Mouse (Mus musculus) naive thymus-derived CD4-positive, alpha-beta T cell, adult 2 months (primary cell): ENCODE data around the gene Rsph14.

Experiments
- DNase-seq: peaks from one replicate; pipeline ENCODE4 v3.0.0-alpha.2; 2011; ENCODE audit warnings: low read depth

Gene Rsph14

DNA sequence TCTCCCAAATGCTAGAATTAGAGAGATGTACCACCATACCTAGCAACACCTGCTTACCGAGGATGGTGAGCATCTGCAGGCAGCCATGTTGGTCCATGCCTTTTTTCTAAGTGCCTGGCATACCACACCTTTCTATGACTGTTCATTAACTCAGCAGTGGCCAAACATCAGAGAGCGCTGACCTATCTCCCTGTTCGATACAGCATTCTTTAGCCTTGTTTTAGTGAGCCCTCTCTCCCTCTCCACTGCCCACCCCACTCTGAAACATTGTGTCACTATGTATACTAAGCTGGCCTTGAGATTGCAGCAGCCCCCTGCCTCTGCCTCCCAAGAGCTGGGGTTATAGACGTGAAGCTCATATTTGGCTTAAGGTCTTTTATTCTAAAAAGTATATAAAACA is 21.3 kb upstream of the Rsph14 start:
- DNase-seq = no peak

DNA sequence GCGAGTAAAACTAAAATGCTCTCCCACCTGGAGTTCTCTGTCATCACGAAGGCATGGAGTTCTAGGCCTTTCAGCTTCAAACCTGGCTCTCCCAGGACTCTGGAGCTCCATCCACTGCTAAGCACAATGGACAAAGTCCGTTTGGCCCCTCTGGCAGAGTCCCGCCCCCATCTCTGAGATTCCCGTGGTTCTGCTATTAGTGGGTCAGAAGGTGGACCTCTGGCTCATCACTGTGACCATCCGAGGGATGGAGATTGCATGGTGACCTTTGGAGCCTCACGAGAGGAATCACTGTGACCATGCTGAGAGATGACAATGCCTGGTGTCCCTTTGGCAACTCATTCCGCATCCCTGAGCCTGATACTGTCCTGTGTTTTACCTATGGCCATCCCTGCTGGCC is 20.5 kb upstream of the Rsph14 start:
- DNase-seq = no peak

DNA sequence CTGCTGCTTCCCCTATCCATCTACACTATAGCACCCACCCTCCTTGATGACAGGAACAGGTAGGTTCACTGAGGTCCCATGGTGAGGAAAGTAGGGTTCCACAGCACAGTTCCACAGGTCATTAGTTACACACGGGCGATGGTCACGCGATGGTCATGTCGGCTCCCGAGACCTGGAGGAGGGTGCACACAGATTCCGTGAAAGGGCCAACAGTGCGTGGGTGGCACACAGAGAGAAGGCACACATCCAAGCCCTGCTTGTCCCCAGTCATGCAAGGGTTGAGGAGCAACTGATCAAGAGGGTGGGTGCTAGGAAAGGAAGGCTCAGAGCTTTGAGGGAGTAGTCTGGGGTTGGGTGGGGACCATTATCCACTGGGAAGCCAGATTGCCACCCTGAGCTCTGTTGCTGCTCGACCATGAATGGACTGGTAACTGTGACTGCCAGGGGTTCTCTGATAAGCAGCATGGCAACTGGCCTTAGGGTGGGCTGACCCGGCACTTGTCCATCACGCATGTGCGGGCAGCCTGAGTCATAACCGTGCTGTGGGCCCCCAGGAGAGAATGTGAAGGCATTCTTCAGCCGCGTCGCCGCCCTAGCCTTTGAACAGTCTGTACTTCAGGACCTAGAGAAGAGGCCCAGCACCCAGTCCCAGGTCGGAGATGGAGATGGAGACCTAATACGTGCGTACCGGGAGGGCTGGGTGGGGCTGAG is 19.1 kb upstream of the Rsph14 start:
- DNase-seq = no peak

DNA sequence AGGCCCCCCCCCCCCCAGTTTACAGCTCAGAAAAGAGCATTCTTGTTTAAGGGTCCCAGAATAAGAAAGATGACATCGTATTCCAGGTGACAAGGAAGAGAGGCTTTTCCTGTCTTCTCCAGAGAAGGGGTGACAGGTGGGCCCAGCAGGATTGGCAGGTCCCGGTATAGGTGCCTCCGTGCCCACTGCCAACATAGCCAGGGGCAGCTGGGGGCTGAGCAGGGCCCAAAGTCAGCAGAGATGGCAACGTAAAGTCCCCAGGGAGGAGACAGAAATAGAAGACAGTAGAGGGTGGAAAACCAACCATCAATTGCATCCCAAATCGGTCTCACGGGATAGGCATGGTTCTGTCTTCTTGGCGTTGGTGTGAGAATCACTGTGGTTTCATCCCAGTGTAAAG is 16.3 kb upstream of the Rsph14 start:
- DNase-seq = no peak

DNA sequence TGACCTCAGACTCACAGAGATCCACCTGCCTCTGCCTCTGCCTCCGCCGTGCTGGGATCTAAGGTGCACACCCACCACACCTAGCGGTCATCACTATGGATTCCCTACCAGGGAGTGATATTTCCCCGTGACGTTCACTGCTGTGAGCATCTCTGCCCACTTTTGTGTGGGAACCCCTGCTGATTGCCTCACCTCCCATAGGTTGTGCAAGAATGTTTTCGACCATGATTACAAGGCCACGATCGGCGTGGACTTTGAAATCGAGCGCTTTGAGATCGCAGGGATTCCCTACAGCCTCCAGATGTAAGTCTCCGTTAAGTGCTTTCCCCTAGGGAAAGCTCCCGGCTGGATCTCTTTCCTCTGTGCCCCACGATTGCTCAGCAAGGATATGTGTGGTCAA is 13.4 kb upstream of the Rsph14 start:
- DNase-seq = no peak

DNA sequence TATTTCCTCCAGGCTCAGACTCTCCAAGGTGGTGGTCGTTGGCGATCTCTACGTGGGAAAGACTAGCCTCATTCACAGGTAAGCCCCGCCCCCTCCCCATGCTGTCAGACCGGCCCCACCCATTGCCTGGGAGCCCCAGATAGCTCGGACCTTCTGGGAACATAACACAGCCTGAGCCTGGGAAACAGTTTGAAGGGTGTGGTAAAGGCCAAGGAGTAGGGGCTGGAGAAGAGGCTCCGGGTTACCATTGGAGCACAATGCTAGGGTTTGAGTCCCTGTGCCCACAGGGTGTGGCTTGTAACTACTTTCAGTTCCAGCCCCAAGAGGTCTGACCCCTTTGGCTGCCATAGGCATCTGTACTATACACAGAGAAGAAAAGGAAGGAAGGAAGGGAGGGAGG is 12.1 kb upstream of the Rsph14 start:
- DNase-seq = no peak

DNA sequence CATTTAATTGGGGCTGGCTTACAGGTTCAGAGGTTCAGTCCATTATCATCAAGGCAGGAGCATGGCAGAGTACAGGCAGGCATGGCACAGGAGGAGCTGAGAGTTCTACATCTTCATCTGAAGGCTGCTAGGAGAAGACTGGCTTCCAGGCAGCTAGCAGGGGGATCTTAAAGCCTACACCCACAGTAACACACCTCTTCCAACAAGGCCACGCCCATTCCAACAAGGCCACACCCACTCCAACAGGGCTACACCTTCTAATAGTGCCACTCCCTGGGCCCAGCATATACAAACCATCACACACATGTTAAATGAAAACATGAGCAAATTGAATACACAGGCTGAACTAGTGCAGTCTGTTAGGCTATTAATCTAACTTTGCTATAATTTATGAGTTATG is 9.7 kb upstream of the Rsph14 start:
- peak; percentile 28 for DNase-seq

DNA sequence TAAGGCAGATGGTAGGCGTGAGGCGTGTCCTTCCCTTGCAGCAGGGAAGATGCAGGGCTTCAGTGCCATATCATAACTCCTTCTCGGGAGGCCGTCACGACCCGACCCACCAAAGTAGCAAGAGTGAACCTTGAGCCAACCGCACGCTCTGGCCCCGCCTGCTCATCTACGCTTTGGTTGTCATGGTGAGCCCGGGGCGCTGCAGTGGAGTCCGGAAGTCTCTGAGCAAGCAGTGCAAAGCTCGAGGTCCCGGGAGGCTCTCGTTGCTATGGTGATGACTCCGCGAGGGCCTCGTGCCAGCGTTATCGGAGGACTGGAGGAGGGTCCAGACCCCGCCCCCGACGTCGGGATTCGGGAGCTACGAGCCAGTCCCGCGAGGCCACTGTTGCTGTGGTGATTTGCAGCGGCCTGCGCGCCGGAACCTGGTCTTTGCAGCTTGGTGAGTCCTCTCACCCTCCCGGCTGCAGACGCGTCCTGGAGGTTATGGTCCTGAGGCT is 4.5 kb upstream of the Rsph14 start, which contains the start of gene Rab36:
TSS of gene Rab36 (plus strand) at position 176 of the 497 bp plus-strand sequence.
- DNase-seq = peak; percentile 71

DNA sequence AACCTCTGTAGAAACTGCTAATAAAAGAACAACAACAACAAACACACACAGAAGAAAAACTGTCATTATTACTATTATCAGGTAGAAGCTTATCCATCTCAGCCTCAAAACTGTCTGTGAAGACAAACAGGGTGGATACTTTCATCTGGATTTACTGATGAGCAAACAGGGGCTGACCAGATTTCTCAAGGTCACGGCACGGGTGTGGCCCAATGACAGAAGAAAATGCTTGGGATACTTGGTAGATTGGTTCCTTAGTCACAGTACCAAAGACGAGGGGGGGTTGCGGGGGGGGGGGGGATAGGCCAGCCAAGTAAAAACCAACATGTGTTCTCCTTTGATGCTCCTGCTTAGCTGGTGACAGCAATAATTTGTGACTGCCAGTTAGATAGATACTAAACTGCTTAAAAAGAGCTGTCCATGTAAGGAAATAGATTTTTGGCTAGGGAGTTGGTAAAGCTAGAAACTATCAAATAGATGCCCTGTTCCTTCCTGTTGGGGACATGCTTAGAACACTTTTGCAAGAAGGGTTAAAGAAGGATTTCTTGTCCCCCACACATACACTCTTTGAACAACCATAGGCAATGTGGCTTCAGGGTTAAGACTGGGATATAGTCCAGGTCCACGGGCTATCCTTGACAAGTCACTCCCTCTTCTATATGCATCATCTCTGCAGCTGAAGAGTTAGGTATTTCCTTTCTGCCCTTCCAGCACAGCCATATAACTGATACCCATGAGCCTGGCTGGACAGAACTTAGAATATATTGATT is 856 bp downstream of the Rsph14 start:
- no peak for DNase-seq

DNA sequence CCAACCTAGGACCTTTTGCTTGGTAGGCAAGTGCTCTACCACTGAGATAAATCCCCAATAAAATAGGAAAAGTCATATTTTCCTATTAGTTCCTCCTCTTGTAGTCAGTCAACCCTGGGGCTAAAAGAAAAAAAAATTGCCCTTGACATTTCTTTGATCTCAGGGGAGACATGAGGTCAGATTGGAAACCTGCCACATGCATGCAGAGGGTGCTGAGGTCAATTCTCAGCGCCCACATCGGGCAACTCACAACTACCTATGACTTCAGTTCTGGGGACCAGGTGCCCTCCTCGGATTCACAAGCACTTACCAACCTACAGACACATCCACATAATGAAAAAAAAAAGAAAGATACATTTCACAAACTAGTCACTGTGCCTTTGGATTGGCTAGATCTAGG is 2.2 kb downstream of the Rsph14 start:
- DNase-seq = no peak

DNA sequence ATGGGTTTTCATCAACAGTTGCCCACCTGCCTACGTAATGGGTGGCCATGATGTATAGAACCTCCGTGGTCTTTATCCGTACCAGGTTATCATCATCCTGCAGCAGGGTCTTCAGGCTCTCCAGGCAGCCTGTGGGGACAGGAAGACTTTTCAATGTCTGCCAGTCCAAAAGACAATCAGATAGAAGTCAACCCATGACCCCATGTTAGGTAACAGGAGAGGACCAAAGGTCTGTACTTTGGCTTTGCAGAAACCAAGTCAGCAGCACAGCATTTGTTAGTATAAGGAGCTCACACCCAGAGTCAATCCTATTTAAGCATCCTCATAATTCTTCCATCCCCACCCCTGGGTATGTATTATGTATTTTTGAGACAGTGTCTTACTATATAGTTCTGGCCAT is 2.7 kb downstream of the Rsph14 start:
- no peak for DNase-seq

DNA sequence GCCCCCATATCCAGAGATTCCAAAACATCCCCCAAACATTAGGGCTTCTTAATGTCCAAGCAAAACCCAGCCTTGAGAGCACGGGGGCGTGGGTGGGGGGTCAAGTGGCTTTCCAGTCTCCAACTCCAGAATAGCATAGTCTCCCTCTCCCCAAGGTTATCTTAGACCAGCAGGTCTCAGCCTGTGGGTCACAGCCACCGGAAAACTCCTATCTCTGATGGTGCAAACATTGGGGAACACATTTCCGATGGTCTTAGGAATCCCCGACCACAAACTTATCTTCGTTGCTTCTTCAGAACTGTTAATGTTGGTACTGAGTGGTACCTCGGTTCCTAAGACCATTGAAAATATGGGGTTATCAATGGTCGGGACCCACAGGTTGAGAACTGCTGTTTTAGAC is 3.6 kb downstream of the Rsph14 start:
- DNase-seq = no peak

DNA sequence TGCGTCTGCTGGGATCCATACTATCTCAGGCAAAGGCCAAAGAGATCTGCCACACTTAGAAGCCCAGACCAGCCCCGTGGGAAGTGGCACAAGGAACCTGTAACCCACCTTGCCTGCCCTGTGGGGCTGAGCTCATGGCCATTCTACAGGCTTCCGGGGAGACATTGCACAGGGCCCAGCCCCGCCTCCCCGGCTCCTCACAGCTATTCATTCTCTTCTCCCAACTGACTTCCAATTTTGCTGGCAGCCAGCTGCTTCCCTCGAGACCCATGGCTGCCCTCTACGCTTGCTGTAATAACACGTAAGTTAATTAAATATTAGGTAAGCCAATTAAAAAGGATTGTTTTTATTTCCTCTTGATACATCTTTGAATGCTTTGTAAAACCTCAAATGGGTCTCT is 5.9 kb downstream of the Rsph14 start:
- DNase-seq = no peak

DNA sequence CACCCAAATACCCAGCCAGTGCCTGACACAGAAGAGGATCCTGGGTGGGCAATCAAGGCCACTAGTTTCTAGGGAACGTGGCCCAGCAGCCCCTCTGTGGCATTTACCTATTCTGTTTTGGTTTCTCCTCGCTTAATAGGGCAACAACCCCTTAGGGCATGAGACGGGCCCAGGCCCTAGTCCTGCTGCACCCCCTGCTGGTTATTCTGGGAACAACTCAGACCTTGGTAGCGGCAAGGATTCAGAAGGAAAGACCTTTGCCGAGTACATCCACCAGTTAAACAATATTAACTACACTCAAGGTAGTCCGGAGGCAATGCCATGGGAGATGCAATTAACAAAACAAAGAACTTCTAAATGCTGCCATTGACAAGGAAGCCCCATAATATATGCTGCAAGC is 11.2 kb downstream of the Rsph14 start:
- peak; percentile 56 for DNase-seq

DNA sequence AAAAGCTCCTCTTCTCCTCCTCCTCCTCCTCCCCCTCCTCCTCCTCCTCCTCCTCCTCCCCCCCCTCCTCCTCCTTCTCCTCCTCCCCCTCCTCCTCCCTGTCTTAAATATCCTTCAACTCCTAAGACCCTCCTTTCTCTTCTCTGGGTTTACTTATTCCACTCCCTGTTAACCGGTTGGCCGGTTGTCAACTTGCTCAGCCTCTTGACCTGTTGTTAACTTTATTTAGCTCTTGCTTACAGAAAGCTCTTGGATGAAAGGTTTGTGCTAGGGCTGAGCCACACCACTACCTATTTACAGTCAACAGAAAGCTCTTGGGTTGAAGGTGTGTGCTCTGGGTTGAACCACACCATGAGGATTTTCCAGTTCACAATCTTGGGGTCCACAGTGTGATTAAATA is 12.1 kb downstream of the Rsph14 start:
- DNase-seq = no peak

DNA sequence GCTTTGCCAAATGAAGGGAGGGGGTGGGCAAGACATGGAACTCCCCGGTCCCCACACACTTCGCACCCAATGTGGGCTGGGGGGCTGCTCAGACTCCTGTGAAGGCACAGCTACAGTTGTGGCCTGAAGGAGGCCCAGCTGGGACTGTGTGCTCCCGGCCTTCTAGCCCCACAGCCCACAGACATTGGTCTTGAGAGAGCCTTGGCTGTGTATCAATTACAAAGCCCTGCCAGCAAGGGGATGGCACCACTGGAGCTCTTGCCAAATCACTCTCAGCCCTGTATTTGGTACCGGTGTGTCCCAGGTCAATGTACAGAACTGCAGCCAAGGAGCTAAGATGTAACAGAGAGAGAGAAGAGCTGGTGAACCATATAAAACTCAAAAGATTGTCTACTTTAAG is 15.9 kb downstream of the Rsph14 start:
- no peak for DNase-seq

DNA sequence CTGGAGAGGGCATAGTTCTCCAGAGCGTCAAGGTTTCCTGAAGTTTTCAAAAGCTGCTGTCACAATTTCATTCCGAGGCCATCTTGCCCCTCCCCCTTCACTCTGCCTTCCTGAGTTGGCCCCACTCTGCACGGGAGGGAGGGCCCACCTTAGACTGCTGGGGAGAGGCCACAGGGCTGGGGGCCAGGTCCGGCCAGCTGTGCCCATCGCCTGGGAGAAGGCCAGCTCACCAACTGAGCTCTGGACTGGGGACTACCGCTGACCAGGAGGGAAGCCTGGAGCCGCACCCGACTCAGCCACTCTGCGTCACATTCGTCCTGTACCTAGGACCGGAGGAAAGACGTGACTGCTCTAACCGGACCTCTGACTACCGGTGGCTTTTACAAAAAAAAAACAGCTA is 16.9 kb downstream of the Rsph14 start:
- DNase-seq = no peak

DNA sequence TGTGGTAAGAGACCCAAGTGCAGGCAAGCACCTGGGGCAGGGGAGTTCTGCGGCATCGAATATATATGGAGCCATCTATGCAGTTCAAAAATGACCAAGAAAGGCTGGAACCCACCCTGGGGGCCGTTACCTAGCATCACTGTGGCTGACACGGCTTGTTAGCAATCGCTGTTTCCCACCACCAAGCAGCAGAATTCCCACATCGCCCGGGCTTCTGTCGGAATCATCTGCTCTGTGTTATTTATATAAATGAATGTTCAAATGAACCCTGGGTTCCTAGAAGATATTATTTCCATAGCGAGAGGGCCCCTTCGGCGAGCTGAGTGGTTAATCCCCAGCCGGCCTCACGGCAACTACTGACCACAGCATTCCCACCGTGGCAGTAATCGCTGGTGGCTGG is 21.7 kb downstream of the Rsph14 start:
- DNase-seq = no peak

DNA sequence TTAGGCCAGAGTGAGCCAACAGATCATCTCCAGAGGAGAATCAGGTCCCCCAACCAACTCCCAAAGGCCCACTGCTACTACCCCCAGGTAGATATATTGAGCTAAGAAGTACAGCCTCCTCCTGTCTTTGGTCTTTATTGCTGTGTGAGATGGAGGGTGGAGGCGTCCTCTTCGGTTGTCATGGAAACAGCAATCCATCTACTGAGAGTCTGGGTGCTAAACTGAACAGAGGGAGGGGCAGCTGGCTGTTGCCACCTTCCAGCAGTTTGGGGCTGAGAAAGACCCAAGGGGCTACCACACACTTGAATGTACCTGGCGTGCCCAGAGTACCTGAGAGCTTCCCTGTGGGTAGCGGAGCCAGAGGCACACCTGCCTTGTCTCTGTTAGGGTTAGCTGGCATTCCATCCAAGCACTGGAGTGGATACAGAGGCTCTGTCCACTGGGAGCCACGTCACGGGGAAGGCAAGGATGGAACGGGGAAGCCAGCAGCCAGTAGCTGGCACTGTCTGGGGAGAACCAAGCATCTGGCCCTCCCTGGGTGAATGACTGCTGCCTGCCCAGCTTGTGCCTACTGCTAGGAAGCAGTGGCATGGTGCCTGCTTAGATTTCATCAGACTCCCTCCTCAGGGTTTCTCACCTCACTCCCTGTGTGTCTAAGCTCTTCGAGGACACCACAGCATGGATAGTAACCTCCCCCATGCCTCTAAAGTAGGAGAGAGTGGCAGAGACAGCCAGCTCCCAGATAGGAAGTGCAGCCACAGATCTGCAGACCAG is 25.3 kb downstream of the Rsph14 start:
- DNase-seq = no peak

DNA sequence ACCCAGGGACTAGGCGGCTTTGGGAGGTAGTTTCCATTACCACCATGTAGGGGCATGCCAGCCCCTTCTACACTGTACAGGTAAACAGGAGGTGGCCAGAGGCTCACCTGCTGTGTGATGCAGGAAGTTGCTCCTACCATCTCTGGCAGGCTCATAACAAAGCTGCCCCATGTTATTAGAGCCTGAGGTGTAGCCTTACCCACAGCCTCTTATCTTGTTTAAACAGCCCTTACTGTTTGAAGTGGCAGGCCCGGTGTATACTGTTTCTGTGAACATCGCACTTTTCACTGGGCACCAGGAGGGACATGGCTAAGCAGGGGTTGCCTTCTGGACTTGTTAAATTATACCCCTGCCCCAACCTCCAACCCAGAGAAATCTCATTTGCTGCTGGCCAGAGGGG is 28.3 kb downstream of the Rsph14 start:
- no peak for DNase-seq

DNA sequence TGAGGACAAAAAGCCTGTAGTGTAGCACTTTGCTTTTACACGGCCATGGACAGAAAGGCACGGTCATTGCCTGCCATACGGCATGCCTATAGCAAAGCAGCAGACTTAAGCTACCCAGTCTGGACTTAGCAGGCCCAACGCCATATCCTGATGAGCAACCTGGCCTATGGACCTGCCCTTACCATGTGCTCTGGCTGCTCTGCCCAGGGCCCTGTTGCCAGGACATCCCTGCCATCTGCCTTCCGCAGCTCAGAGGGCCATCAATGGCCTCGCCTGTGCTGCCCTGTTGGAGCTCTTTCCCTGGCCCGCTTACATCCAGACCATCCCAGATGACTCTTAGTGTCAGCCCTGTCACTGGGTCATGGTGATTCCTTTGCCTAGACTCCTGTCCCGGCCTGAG is 31.0 kb downstream of the Rsph14 start:
- DNase-seq = no peak

DNA sequence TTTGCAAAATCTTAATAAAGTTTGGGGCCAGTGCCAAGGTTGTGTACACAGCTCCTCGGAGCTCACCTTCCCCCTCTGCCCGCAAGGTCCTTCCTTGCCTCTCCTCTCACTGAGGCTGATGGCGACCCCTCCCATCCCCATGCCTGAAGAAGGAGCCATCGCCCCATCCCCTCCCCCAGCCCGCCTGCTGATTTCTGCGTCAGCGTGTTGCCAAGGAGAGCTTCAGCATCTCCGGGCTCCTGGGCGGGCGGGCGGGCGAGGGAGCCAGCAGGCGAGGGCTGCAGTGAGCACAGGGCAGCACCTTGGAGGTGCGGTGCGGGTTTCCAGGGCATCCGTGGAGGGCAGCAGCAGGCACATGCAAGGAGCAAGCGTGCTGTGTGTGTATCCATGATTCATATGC is 37.0 kb downstream of the Rsph14 start:
- DNase-seq = no peak

DNA sequence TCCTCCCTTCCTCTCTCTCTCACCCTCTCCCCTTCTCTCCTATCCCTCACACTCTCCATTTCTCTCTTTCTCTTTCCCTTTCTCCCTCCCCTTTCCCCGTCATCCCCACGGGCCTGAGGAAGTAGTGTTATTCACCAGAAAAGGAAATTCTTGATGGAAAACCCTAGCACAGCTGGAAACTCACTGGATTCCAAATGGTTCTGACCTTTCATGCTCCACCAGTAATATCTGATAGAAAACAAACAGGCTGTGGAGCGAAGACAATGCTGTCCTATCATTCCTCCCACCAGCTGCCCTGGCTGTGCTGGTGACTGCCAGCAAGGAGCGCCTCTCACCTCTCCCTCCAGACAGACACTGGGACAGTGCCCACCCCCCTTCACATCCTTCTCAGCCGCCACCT is 37.5 kb downstream of the Rsph14 start:
- no peak for DNase-seq
